8 mouse cellular contexts compared by ENCODE assay signal in the genomic region with DNA sequence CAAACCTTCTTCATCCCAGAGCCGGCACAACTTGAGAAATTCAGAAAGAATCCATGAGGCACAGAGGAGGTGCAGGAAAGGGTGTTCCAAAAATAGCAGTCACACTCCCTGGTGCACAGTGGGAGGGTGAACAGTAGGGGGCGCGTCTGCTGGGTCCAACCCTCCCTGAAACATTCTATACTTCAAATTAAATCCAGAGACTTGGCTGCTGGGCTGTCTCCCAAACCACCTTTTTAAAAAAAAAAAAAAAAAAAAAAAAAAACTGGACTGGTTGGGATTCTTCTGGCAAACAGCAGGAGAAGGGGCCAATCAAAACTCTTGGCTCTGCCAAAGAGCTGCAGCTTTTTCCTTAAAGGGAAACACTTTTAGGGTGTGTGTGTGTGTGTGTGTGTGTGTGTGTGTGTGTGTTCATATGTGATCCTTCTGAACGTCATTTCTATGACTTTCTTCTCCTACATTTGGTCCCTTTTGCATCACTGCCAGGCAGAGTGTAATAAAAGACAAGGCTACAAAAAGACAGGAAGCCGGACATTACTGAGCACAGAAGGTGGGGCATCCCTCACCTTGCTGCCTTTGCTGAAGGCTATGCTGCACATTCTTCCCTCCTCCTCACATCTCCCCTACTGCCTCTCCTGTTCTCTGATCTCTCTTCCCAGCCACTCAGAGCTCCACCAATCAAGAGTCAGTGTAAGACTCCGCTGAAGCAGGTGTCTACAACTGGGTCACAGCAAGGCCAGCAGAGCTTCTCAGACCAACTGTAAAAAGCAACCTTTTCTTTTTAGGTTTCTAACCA. TPM values are rescaled to one million over a fixed set of nuclear protein-coding genes. Genes with fewer than 3 reads are reported as not detected.
DNase-seq lines count a peak whose midpoint lies in the region; ATAC-seq and TF ChIP-seq lines count a peak whose summit lies in the region.

No protein-coding gene starts in this region.

- H3K4me3 ChIP-seq in ES-E14 (ENCODE audit: insufficient read depth in 1 of 2, low read depth in 1 of 2, low read length in 2 of 2, poor library complexity in 1 of 2, severe bottlenecking in 1 of 2), result no peak overlapping the region
- peak overlapping the region; percentile 13; the same call in 1 of the 2 replicates for H3K4me3 ChIP-seq in embryonic facial prominence, embryonic 14.5 days (ENCODE audit: low read depth, low read length)
- H3K4me3 ChIP-seq in heart, embryonic 11.5 days (ENCODE audit: low read depth, low read length), result no peak overlapping the region
- no peak overlapping the region for H3K4me3 ChIP-seq in kidney, embryonic 14.5 days (ENCODE audit: low read length)
- no peak overlapping the region for H3K4me3 ChIP-seq in liver, embryonic 14.5 days (ENCODE audit: insufficient read depth in 1 of 2, low read depth in 2 of 2, low read length in 2 of 2)

- H3K9ac ChIP-seq in ES-E14 (ENCODE audit: insufficient read depth, low read depth, low read length, poor library complexity, severe bottlenecking), result no peak overlapping the region
- H3K9ac ChIP-seq in embryonic facial prominence, embryonic 14.5 days (ENCODE audit: low read depth, low read length), result no peak overlapping the region
- no peak overlapping the region for H3K9ac ChIP-seq in heart, embryonic 11.5 days (ENCODE audit: low read depth, low read length)
- H3K9ac ChIP-seq in kidney, embryonic 14.5 days (ENCODE audit: low read depth, low read length), result no peak overlapping the region
- H3K9ac ChIP-seq in liver, embryonic 14.5 days (replicated peaks), result no peak overlapping the region

- H3K27ac ChIP-seq in ES-E14 (ENCODE audit: insufficient read depth, low read depth, low read length, poor library complexity, severe bottlenecking), result no peak overlapping the region; the same call in 1 of the 2 replicates
- peak overlapping the region; percentile 85 for H3K27ac ChIP-seq in embryonic facial prominence, embryonic 14.5 days (replicated peaks; ENCODE audit: low read depth, low read length)
- peak overlapping the region; percentile 42 for H3K27ac ChIP-seq in heart, embryonic 11.5 days (ENCODE audit: low read depth, low read length)
- no peak overlapping the region; the same call in 1 of the 2 replicates for H3K27ac ChIP-seq in kidney, embryonic 14.5 days (ENCODE audit: low read depth, low read length)
- H3K27ac ChIP-seq in liver, embryonic 14.5 days, result no peak overlapping the region

- peak; percentile 67 for TF ChIP-seq CTCF in liver, embryonic 14.5 days (IDR thresholded peaks at IDR 0.05; ENCODE audit: low read depth)

- peak; percentile 57 for DNase-seq in ES-E14 (ENCODE audit: low read depth, low spot score)
- peak; percentile 56 for DNase-seq in adrenal gland, postnatal 25 days
- peak; percentile 94 for DNase-seq in embryonic facial prominence, embryonic 14.5 days (ENCODE audit: low spot score)
- no peak for DNase-seq in liver, embryonic 14.5 days (ENCODE audit: low read depth in 3 of 3, low spot score in 3 of 3)
- DNase-seq in retina, postnatal 1 day, result peak; percentile 56
- DNase-seq in natural killer cell, adult 2 months (ENCODE audit: low spot score in 2 of 2), result no peak

- TF ChIP-seq EP300 in liver, embryonic 14.5 days (IDR thresholded peaks at IDR 0.05; ENCODE audit: low read depth), result no peak

- H3K9me3 ChIP-seq in ES-E14 (ENCODE audit: control insufficient read depth, insufficient read depth, low read depth, low read length), result no peaks in the 10 kb centered on the region
- H3K9me3 ChIP-seq in embryonic facial prominence, embryonic 14.5 days (ENCODE audit: control insufficient read depth, low read length), result no peaks in the 10 kb centered on the region
- no peaks in the 10 kb centered on the region for H3K9me3 ChIP-seq in heart, embryonic 11.5 days (replicated peaks; ENCODE audit: control insufficient read depth, low read length)
- H3K9me3 ChIP-seq in kidney, embryonic 14.5 days (ENCODE audit: control insufficient read depth, low read length), result no peaks in the 10 kb centered on the region
- H3K9me3 ChIP-seq in liver, embryonic 14.5 days (ENCODE audit: control insufficient read depth, low read length), result no peaks in the 10 kb centered on the region

- no peaks in the 10 kb centered on the region for H3K27me3 ChIP-seq in embryonic facial prominence, embryonic 14.5 days (replicated peaks; ENCODE audit: control insufficient read depth, insufficient read depth, low read length)
- H3K27me3 ChIP-seq in heart, embryonic 11.5 days (ENCODE audit: control insufficient read depth, insufficient read depth, low read length), result no peaks in the 10 kb centered on the region
- H3K27me3 ChIP-seq in kidney, embryonic 14.5 days (ENCODE audit: control insufficient read depth, insufficient read depth, low read length), result no peaks in the 10 kb centered on the region
- H3K27me3 ChIP-seq in liver, embryonic 14.5 days (ENCODE audit: control insufficient read depth, insufficient read depth, low read length), result no peaks in the 10 kb centered on the region

- peaks cover 8 to 9% of the 10 kb centered on the region in 2 experiments; a peak in 3 of 4 replicates for H3K4me1 ChIP-seq in ES-E14 (ENCODE audit: control insufficient read depth in 2 of 2, insufficient read depth in 2 of 2, low read length in 2 of 2, poor library complexity in 1 of 2)
- peaks cover 58% of the 10 kb centered on the region for H3K4me1 ChIP-seq in embryonic facial prominence, embryonic 14.5 days (ENCODE audit: control insufficient read depth, insufficient read depth, low read length)
- H3K4me1 ChIP-seq in heart, embryonic 11.5 days (ENCODE audit: control insufficient read depth, insufficient read depth, low read length), result peaks cover 32% of the 10 kb centered on the region
- H3K4me1 ChIP-seq in kidney, embryonic 14.5 days (ENCODE audit: control insufficient read depth, insufficient read depth, low read length), result peaks cover 16% of the 10 kb centered on the region
- H3K4me1 ChIP-seq in liver, embryonic 14.5 days (replicated peaks; ENCODE audit: control insufficient read depth in 2 of 2, insufficient read depth in 2 of 2, low read length in 1 of 2), result peaks cover 0 to 2% of the 10 kb centered on the region in 2 experiments; a peak in 2 of 4 replicates

- no peaks in the 10 kb centered on the region for H3K36me3 ChIP-seq in ES-E14 (ENCODE audit: control insufficient read depth, insufficient read depth, low read length, poor library complexity, severe bottlenecking)
- no peaks in the 10 kb centered on the region for H3K36me3 ChIP-seq in embryonic facial prominence, embryonic 14.5 days (ENCODE audit: control insufficient read depth, insufficient read depth, low read length)
- no peaks in the 10 kb centered on the region for H3K36me3 ChIP-seq in heart, embryonic 11.5 days (ENCODE audit: control insufficient read depth, insufficient read depth, low read length)
- H3K36me3 ChIP-seq in kidney, embryonic 14.5 days (ENCODE audit: control insufficient read depth, insufficient read depth, low read length), result no peaks in the 10 kb centered on the region
- no peaks in the 10 kb centered on the region for H3K36me3 ChIP-seq in liver, embryonic 14.5 days (replicated peaks; ENCODE audit: control insufficient read depth, insufficient read depth, low read depth)

- in situ Hi-C loops in ES-E14 (cut with MboI; ENCODE audit: low sequenced_read_pairs in 2 of 2, unreplicated experiment in 2 of 2), result no loop called here

- ATAC-seq in embryonic facial prominence, embryonic 14.5 days (ENCODE audit: low read depth), result peak; percentile 79
- ATAC-seq in heart, embryonic 11.5 days (replicated peaks; ENCODE audit: insufficient number of reproducible peaks, low FRiP score, low TSS enrichment), result no peak
- 0 out of 2 replicates have a peak, but pooled peaks have one; percentile 57 for ATAC-seq in kidney, embryonic 14.5 days (ENCODE audit: low FRiP score, low TSS enrichment)
- ATAC-seq in liver, embryonic 14.5 days (ENCODE audit: insufficient read depth), result no peak

- 9% methylated on average over 6 of the region's 6 CpGs for WGBS in embryonic facial prominence, embryonic 14.5 days
- WGBS in heart, embryonic 11.5 days (ENCODE audit: insufficient replicate concordance), result 28% methylated on average over 6 of the region's 6 CpGs
- 26% methylated on average over 6 of the region's 6 CpGs for WGBS in kidney, embryonic 14.5 days
- 27% methylated on average over 6 of the region's 6 CpGs for WGBS in liver, embryonic 14.5 days (ENCODE audit: insufficient replicate concordance)

- H3K4me2 ChIP-seq in embryonic facial prominence, embryonic 14.5 days (ENCODE audit: low read depth, low read length), result peak overlapping the region; percentile 34
- peak overlapping the region; percentile 51 for H3K4me2 ChIP-seq in heart, embryonic 11.5 days
- H3K4me2 ChIP-seq in kidney, embryonic 14.5 days (replicated peaks; ENCODE audit: low read depth, low read length), result no peak overlapping the region
- no peak overlapping the region for H3K4me2 ChIP-seq in liver, embryonic 14.5 days (ENCODE audit: low read depth)

TF ChIP-seq in ES-E14, 5 proteins besides CTCF, POLR2A, EP300 and RAD21:
- TF ChIP-seq ZC3H11A (IDR thresholded peaks at IDR 0.05; ENCODE audit: borderline replicate concordance, low read depth, low read length) (no peak), ZNF384 (IDR thresholded peaks at IDR 0.05; ENCODE audit: low read depth, low read length) (peak; percentile 85), HCFC1 (IDR thresholded peaks at IDR 0.05; ENCODE audit: borderline replicate concordance, insufficient read depth, low read length) (no peak)

RNA-seq across cellular contexts. Expression of gene Rbfox2, which starts 49.2 kb away (rescaled TPM):
- total RNA-seq in ES-E14 (2012; rRNA removed), result 55.3 and 56.4 TPM in 2 replicates
- 56.5 and 68.7 TPM in 2 replicates for total RNA-seq in adrenal gland, postnatal 25 days (2021)
- 97.4 and 107 TPM in 2 replicates for polyA plus RNA-seq in embryonic facial prominence, embryonic 14.5 days (2014; fragmentation: Nextera tagmentation; extraction: Ambion mirVana)
- 81.1 and 81.5 TPM in 2 replicates for polyA plus RNA-seq in heart, embryonic 11.5 days (2014; fragmentation: Nextera tagmentation; extraction: Ambion mirVana)
- polyA plus RNA-seq in kidney, embryonic 14.5 days (2014; fragmentation: Nextera tagmentation; extraction: Ambion mirVana), result 57.6 and 64.6 TPM in 2 replicates
- 9.1 and 9.9 TPM in 2 replicates for polyA plus RNA-seq in liver, embryonic 14.5 days (2012; rRNA removed)
- polyA plus RNA-seq in liver, embryonic 14.5 days (2014; fragmentation: Nextera tagmentation; extraction: Ambion mirVana), result 7.2 and 8.5 TPM in 2 replicates

Comparison
In these comparisons a context has a peak if more than half of its experiments do, and no peak if none do; other contexts are left out.
1. DNase-seq: peak in ES-E14 (single experiment), adrenal gland, postnatal 25 days (single experiment), embryonic facial prominence, embryonic 14.5 days (single experiment) and retina, postnatal 1 day (single experiment); none in liver, embryonic 14.5 days (0 of 3) and natural killer cell, adult 2 months (0 of 2).
2. H3K27ac ChIP-seq: peak in embryonic facial prominence, embryonic 14.5 days (single experiment) and heart, embryonic 11.5 days (single experiment); none in ES-E14 (single experiment), kidney, embryonic 14.5 days (single experiment) and liver, embryonic 14.5 days (single experiment).
3. ATAC-seq: peak in embryonic facial prominence, embryonic 14.5 days (single experiment) and kidney, embryonic 14.5 days (single experiment); none in heart, embryonic 11.5 days (single experiment) and liver, embryonic 14.5 days (single experiment).
4. H3K4me2 ChIP-seq: peak in embryonic facial prominence, embryonic 14.5 days (single experiment) and heart, embryonic 11.5 days (single experiment); none in kidney, embryonic 14.5 days (single experiment) and liver, embryonic 14.5 days (single experiment).